Mouse (Mus musculus): ENCODE results near the gene Hist2h4. TPM values are rescaled to one million over a fixed set of nuclear protein-coding genes. Genes with fewer than 3 reads are reported as not detected.

Gene Hist2h4
- polyA plus RNA-seq, 1 experiment: 1.9 TPM

DNA sequence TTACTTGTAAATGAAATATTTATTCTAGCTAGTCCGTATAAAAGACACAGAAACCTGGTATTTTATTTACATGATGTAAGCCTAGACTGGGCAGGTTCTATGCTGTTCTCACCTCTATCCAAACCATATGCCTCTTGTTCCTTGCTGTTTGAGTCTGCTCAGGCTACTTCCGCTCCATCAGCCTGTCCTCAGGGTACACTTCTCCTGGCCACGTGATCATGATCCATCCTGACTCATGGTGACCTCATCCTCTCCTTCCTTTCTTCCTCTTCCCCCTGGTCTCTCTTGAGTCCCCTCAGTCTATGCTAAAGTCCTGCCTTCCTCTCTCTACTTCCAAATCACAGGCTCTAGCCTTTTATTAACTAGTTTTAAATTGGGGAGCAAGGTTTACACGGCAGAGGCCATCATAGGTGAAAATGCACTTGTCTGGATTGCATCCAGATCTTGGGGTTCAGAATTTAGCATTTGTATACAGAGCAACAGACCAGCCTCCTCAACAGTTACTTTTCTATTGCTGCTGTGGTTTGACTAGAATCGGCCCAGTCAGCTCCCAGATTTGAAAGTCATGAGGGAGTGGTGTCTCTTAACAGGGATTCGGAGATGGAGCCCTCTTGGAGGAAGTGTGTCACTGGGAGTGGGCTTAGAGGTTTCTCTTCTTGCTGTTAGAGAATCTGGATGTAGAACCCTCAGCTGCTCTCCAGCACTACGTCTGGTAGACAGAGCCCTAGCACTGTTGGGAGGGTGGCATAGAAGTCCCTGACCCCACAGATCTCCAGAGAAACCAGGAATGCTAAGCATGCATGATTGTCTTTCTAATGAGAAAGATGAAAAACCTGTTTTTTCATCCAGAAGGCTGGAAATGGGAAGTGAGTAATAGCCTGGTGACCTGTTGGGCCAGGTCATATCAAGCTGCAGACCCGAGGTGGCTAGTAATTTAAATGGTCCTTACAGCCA is 36.1 kb downstream of the Hist2h4 start:
- Histone ChIP-seq H3K4me3 (ENCODE audit: insufficient read depth, low read length) (peak overlapping the region; percentile 11; the same call in 1 of the 2 replicates), H3K4me1 (ENCODE audit: control insufficient read depth, insufficient read depth, low read length) (peaks cover 70% of the 10 kb centered on the region), H3K27ac (ENCODE audit: insufficient read depth, low read depth, low read length) (peak overlapping the region; percentile 93)
- no peak for TF ChIP-seq CTCF (IDR thresholded peaks at IDR 0.05; ENCODE audit: low read depth, low read length)
- TF ChIP-seq POLR2A (IDR thresholded peaks at IDR 0.05; ENCODE audit: borderline replicate concordance, low read depth, low read length): no peak

DNA sequence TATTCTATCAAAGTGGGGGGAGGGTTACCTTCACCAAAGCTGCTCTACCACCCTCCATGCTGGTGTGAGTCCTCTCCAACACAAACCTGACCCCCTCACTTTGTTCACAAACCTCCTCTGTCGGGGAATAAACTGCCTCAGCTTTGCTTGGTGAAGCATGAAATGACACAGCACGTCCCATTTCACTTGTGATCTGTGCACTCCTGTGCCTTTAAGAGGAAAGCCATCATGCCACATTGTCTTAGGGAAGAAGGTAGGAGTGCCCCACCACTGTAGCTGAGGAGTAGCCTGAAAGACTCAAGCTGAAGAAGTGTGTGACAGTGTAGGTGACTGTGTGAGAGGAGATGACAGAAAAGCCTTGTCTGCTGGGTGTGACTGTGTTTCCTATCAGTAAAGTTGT is 37.7 kb downstream of the Hist2h4 start:
- peaks cover 62% of the 10 kb centered on the region for H3K4me1 ChIP-seq (ENCODE audit: control insufficient read depth, insufficient read depth, low read length)
- H3K27ac ChIP-seq (ENCODE audit: insufficient read depth, low read depth, low read length): peak overlapping the region; percentile 83
- peak overlapping the region; percentile 7 for H3K4me3 ChIP-seq (ENCODE audit: insufficient read depth, low read length)
- no peak for TF ChIP-seq CTCF (IDR thresholded peaks at IDR 0.05; ENCODE audit: low read depth, low read length)
- TF ChIP-seq POLR2A (IDR thresholded peaks at IDR 0.05; ENCODE audit: borderline replicate concordance, low read depth, low read length): no peak

DNA sequence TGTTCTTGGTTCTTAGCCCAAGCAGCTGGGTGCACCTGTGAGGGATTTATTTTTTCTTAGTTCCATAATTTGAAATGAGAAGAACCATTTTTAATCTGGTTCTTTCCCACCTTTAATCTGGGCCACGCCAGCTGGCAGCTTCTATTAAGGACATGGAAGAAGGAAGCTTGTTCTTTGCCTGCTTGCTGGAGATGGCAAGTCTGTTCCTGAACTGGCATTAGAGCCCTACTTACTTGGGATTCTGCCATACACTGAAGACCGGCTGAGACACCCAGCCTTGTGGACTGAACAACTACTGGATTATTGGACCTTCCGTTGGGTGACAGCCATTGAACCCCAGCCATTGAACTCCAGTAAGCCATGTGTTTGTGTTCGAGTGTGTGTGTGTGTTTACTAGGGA is 40.3 kb downstream of the Hist2h4 start:
- TF ChIP-seq CTCF (IDR thresholded peaks at IDR 0.05; ENCODE audit: low read depth, low read length) (no peak), POLR2A (IDR thresholded peaks at IDR 0.05; ENCODE audit: borderline replicate concordance, low read depth, low read length) (no peak)
- Histone ChIP-seq H3K4me1 (ENCODE audit: control insufficient read depth, insufficient read depth, low read length) (peaks cover 40% of the 10 kb centered on the region), H3K4me3 (ENCODE audit: insufficient read depth, low read length) (peak overlapping the region; percentile 50), H3K27ac (ENCODE audit: insufficient read depth, low read depth, low read length) (peak overlapping the region; percentile 80)

DNA sequence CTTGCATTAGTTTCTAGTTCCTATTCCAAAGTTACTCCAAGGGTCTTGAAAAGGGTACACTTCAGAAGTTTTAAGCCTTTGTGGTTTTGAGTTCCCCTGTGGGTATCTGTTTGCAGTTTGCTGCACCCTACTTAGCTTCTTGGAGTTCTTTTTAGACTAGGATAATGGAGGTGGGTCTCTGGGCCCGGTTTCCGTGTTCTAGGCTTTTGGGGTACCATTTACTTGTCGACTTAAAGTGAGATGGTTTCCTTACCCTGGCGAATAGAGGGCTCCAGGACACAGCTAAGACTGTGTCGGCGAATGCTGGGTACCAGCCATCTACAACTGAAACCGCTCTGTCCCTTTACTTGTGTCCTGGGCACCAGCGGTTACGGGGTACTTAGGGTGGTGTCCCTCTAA is 41.5 kb downstream of the Hist2h4 start:
- H3K27ac ChIP-seq (ENCODE audit: insufficient read depth, low read depth, low read length): peak overlapping the region; percentile 80
- peaks cover 31% of the 10 kb centered on the region for H3K4me1 ChIP-seq (ENCODE audit: control insufficient read depth, insufficient read depth, low read length)
- TF ChIP-seq POLR2A (IDR thresholded peaks at IDR 0.05; ENCODE audit: borderline replicate concordance, low read depth, low read length): no peak
- H3K4me3 ChIP-seq (ENCODE audit: insufficient read depth, low read length): peak overlapping the region; percentile 69

DNA sequence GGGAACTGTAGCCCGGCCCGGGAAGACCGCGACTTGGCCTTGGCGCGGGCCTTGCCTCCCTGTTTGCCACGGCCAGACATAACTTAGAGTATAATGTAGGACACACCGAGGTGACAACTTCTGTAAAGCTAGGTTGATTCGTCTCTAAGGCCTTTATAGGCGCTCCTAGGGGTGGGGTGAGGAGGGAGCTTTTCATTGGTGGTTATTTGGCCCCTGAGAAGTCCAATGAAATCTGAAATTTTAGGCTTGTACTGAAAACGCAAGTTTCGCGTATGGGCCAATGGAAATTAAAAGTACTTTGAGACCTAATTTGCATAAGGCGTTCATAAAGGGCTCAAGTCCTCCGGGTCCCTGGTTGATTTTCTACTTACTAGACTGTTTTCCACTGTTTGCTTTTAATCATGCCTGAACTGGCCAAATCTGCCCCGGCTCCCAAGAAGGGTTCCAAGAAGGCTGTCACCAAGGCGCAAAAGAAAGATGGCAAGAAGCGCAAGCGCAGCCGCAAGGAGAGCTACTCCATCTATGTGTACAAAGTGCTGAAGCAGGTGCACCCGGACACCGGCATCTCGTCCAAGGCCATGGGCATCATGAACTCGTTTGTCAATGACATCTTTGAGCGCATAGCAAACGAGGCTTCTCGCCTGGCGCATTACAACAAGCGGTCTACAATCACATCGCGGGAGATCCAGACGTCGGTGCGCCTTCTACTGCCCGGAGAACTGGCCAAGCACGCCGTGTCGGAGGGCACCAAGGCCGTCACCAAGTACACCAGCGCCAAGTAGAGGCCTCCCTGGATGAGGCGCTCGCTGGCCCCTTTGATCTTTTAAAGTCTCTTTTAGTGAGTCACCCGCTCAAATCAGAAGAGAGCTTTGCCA is 42.1 kb downstream of the Hist2h4 start, which contains the start of the genes Hist2h2ac and Hist2h2be:
Gene Hist2h2ac, minus strand, starts transcription at position 116 of the 875 bp plus-strand sequence.
Gene Hist2h2be, plus strand, starts transcription at position 355 of the 875 bp plus-strand sequence.
- H3K27ac ChIP-seq (ENCODE audit: insufficient read depth, low read depth, low read length): peak within 1 kb of the TSS; percentile 94
- TF ChIP-seq POLR2A (IDR thresholded peaks at IDR 0.05; ENCODE audit: borderline replicate concordance, low read depth, low read length) (0 out of 2 replicates have a peak, but pooled peaks have one; percentile 85), CTCF (IDR thresholded peaks at IDR 0.05; ENCODE audit: low read depth, low read length) (no peak)
- peaks cover 27% of the 10 kb centered on the region for H3K4me1 ChIP-seq (ENCODE audit: control insufficient read depth, insufficient read depth, low read length)
- peak within 1 kb of the TSS; percentile 83 for H3K4me3 ChIP-seq (ENCODE audit: insufficient read depth, low read length)

DNA sequence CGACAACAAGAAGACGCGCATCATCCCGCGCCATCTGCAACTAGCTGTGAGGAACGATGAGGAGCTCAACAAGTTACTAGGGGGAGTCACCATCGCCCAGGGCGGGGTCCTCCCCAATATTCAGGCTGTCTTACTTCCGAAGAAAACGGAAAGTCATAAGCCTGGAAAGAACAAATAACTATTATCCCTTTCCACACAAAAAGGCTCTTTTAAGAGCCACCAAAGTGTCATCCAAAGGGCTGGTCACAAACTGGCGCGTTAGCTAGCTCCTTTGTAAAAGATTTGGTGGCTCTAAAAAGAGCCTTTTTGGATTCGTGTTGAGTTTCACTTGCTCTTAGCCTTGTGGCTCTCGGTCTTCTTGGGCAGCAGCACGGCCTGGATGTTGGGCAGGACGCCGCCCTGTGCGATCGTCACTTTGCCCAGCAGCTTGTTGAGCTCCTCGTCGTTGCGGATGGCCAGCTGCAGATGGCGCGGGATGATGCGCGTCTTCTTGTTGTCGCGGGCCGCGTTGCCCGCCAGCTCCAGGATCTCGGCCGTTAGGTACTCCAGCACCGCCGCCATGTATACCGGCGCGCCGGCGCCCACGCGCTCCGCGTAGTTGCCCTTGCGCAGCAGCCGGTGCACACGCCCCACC is 42.9 kb downstream of the Hist2h4 start:
- H3K27ac ChIP-seq (ENCODE audit: insufficient read depth, low read depth, low read length): peak overlapping the region; percentile 94
- peaks cover 20% of the 10 kb centered on the region for H3K4me1 ChIP-seq (ENCODE audit: control insufficient read depth, insufficient read depth, low read length)
- TF ChIP-seq POLR2A (IDR thresholded peaks at IDR 0.05; ENCODE audit: borderline replicate concordance, low read depth, low read length): 0 out of 2 replicates have a peak, but pooled peaks have one; percentile 3
- peak overlapping the region; percentile 83 for H3K4me3 ChIP-seq (ENCODE audit: insufficient read depth, low read length)

DNA sequence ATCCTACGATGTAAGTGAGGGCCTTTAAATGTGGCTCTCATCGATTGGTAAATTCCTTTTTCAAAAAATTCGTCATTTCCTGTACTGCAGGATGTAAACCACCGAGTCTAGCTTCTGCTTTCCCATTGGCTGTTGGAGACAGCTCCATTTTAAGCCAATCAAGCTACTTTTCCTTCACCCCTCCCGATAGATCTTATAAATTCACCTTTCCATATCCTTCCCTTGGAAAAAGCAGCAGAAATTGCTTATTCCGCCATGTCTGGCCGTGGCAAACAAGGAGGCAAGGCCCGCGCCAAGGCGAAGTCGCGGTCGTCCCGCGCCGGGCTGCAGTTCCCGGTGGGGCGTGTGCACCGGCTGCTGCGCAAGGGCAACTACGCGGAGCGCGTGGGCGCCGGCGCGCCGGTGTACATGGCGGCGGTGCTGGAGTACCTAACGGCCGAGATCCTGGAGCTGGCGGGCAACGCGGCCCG is 43.4 kb downstream of the Hist2h4 start, which contains the start of the genes Bola1 and Hist2h2ab:
Gene Bola1, minus strand, starts transcription at position 49 of the 470 bp plus-strand sequence.
Gene Hist2h2ab, plus strand, starts transcription at position 205 of the 470 bp plus-strand sequence.
- peak within 1 kb of the TSS; percentile 94 for H3K27ac ChIP-seq (ENCODE audit: insufficient read depth, low read depth, low read length)
- peaks cover 14% of the 10 kb centered on the region for H3K4me1 ChIP-seq (ENCODE audit: control insufficient read depth, insufficient read depth, low read length)
- TF ChIP-seq CTCF (IDR thresholded peaks at IDR 0.05; ENCODE audit: low read depth, low read length): no peak
- no peak for TF ChIP-seq POLR2A (IDR thresholded peaks at IDR 0.05; ENCODE audit: borderline replicate concordance, low read depth, low read length)
- peak within 1 kb of the TSS; percentile 83 for H3K4me3 ChIP-seq (ENCODE audit: insufficient read depth, low read length)

DNA sequence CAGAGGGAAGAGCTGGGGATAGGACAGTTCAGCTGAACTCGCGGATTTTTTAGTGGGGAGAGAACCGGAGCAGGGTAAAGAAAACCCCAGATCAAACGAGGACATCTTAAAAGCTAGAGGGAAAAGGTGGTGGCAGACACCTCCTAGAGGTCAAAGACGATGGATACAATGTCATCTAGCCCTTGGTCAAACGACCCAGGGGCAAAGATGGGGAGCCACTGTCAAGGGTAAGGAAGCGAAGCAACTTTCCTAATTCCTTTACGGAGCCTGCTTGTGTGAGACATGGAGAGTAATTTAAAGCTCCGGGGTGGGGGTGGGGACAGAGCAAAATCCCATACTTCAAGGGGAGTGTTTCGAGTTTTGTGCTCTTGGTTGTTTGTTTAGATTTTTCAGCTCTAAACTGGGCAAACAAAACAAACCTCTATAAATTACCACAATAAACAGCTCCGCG is 43.9 kb downstream of the Hist2h4 start:
- H3K27ac ChIP-seq (ENCODE audit: insufficient read depth, low read depth, low read length): peak overlapping the region; percentile 94
- TF ChIP-seq POLR2A (IDR thresholded peaks at IDR 0.05; ENCODE audit: borderline replicate concordance, low read depth, low read length): no peak
- TF ChIP-seq CTCF (IDR thresholded peaks at IDR 0.05; ENCODE audit: low read depth, low read length): peak; percentile 47; the same call in 1 of the 2 replicates
- peak overlapping the region; percentile 83 for H3K4me3 ChIP-seq (ENCODE audit: insufficient read depth, low read length)
- H3K4me1 ChIP-seq (ENCODE audit: control insufficient read depth, insufficient read depth, low read length): peaks cover 11% of the 10 kb centered on the region

Other genes with a start within 250 kb of the Hist2h4 start
- 18.6 and 22.9 TPM in 2 replicates for gene Vps45, start 204.8 kb downstream of the Hist2h4 start, polyA plus RNA-seq (2012; ENCODE audit: insufficient read depth, insufficient read length, missing spikeins)
- 4.7 and 5.1 TPM in 2 replicates for gene Otud7b, start 158.8 kb downstream of the Hist2h4 start, polyA plus RNA-seq (2012; ENCODE audit: insufficient read depth, insufficient read length, missing spikeins)
- gene Mtmr11, start 101.3 kb downstream of the Hist2h4 start, polyA plus RNA-seq (2012; ENCODE audit: insufficient read depth, insufficient read length, missing spikeins): 12.6 and 14.4 TPM in 2 replicates
- 53.7 and 62.7 TPM in 2 replicates for gene Sf3b4, start 91.0 kb downstream of the Hist2h4 start, polyA plus RNA-seq (2012; ENCODE audit: insufficient read depth, insufficient read length, missing spikeins)
- gene Sv2a, start 82.2 kb downstream of the Hist2h4 start, polyA plus RNA-seq (2012; ENCODE audit: insufficient read depth, insufficient read length, missing spikeins): 0.64 and 0.92 TPM in 2 replicates
- gene Bola1, start 43.6 kb downstream of the Hist2h4 start, polyA plus RNA-seq (2012; ENCODE audit: insufficient read depth, insufficient read length, missing spikeins): 14.1 and 19.0 TPM in 2 replicates
- not detected in 2 replicates for gene Hist2h2ab, start 43.4 kb downstream of the Hist2h4 start, polyA plus RNA-seq (2012; ENCODE audit: insufficient read depth, insufficient read length, missing spikeins)
- gene Hist2h2ac, start 42.4 kb downstream of the Hist2h4 start, polyA plus RNA-seq (2012; ENCODE audit: insufficient read depth, insufficient read length, missing spikeins): not detected in 2 replicates
- 13.0 and 13.9 TPM in 2 replicates for gene Hist2h2be, start 42.2 kb downstream of the Hist2h4 start, polyA plus RNA-seq (2012; ENCODE audit: insufficient read depth, insufficient read length, missing spikeins)
- gene Hist2h3c2, start 24.2 kb downstream of the Hist2h4 start, polyA plus RNA-seq (2012; ENCODE audit: insufficient read depth, insufficient read length, missing spikeins): 2.4 and 13.5 TPM in 2 replicates
- 14.5 and 22.9 TPM in 2 replicates for gene Hist2h2aa2, start 23.0 kb downstream of the Hist2h4 start, polyA plus RNA-seq (2012; ENCODE audit: insufficient read depth, insufficient read length, missing spikeins)
- not detected in 2 replicates for gene Hist2h2aa1, start 17.8 kb downstream of the Hist2h4 start, polyA plus RNA-seq (2012; ENCODE audit: insufficient read depth, insufficient read length, missing spikeins)
- 4.9 and 7.4 TPM in 2 replicates for gene Hist2h3c1, start 16.6 kb downstream of the Hist2h4 start, polyA plus RNA-seq (2012; ENCODE audit: insufficient read depth, insufficient read length, missing spikeins)
- 4.8 and 5.0 TPM in 2 replicates for gene Hist2h3b, start 5.3 kb upstream of the Hist2h4 start, polyA plus RNA-seq (2012; ENCODE audit: insufficient read depth, insufficient read length, missing spikeins)
- gene Hist2h2bb, start 6.4 kb upstream of the Hist2h4 start, polyA plus RNA-seq (2012; ENCODE audit: insufficient read depth, insufficient read length, missing spikeins): 3.1 and 3.6 TPM in 2 replicates
- gene Fcgr1, start 30.7 kb upstream of the Hist2h4 start, polyA plus RNA-seq (2012; ENCODE audit: insufficient read depth, insufficient read length, missing spikeins): 153 and 166 TPM in 2 replicates
- gene BC107364, start 189.0 kb upstream of the Hist2h4 start, polyA plus RNA-seq (2012; ENCODE audit: insufficient read depth, insufficient read length, missing spikeins): not detected in 2 replicates